Mouse (Mus musculus) C2C12 (cell line): ENCODE results near the gene Sds.

Source experiments
- CEBPB ChIP-seq: IDR thresholded peaks from one replicate; pipeline ENCODE4 v1.6.1; 2011; ENCODE audit warnings: low read depth, mild to moderate bottlenecking, control low read depth, moderate library complexity
- CTCF ChIP-seq: IDR thresholded peaks from one replicate; pipeline ENCODE4 v1.5.1; 2011; ENCODE audit not compliant: control insufficient read depth, insufficient read depth, insufficient read length
- MAX ChIP-seq: IDR thresholded peaks from one replicate; pipeline ENCODE4 v1.6.1; 2011; ENCODE audit warnings: mild to moderate bottlenecking, control low read depth
- MYOD1 ChIP-seq: IDR thresholded peaks from one replicate; pipeline ENCODE4 v1.6.1; 2011; ENCODE audit warnings: low read depth; ENCODE audit not compliant: control insufficient read depth, insufficient read length
- USF1 ChIP-seq: IDR thresholded peaks from one replicate; pipeline ENCODE4 v1.6.1; 2011; ENCODE audit warnings: low read depth, mild to moderate bottlenecking, control low read depth, moderate library complexity

- TF ChIP-seq CTCF (no peak), CEBPB (no peak), USF1 (no peak), MAX (no peak), MYOD1 (no peak)
Measured at GRCm38 (mm10) chr5:120459133-120459532, 17.2 kb upstream of the Sds start.
